Mouse (Mus musculus): Measurements from ENCODE around the gene Fam110a. TPM values are rescaled to one million over a fixed set of nuclear protein-coding genes. Genes with fewer than 3 reads are reported as not detected.

The Fam110a gene
- total RNA-seq, 2 experiments from 2014 or later: 6.8 to 7.8 TPM

GRCm38 (mm10) chr2:151975295-151975694 is 4.7 kb downstream of the Fam110a start:
- intact Hi-C loops (cut with DNase I): no loop called here
- peak in 1 of 2 experiments; percentile 8 for DNase-seq (ENCODE audit: extremely low spot score in 1 of 2, low spot score in 2 of 2)

GRCm38 (mm10) chr2:151973595-151974562 is 6.1 kb downstream of the Fam110a start:
- DNase-seq (ENCODE audit: extremely low spot score in 1 of 2, low spot score in 2 of 2): peak in 1 of 2 experiments; percentile 48
- intact Hi-C loops (cut with DNase I): no loop called here

DNA sequence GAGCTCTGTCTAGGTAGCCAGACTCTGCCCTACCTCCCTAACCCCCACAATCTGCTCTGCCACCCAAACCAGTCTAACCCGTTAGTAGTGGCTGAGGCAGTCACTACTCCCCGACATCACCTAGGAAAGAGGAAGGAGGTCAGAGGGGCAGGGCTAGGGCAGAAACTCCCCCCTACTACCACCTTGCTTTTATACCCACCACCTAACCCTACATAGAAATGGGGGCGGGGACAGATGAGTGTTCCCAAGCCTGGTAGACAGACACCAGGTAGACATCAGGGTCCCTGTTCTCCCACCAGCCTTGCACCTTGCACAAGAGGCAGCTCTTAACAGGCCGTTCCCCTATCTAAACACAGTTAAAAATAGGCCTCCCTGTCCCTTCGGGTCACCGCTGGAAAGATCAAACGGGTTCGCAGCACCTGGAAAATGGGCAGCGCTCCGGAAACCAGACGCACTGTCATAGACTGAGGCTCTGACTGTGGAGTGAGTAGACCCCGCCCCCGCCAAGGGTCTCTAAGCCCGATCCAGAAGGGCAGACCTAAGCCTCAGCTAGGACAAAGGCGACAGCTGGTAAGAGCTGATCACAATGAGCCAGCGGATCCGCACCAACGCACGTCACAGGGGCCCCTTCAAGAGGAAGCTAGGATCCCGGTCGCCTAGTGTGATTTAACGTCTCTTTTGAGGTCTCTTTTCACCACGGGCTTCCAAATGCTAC is 7.0 kb downstream of the Fam110a start:
- intact Hi-C loops (cut with DNase I): no loop called here
- DNase-seq (ENCODE audit: extremely low spot score in 1 of 2, low spot score in 2 of 2): peak in 1 of 2 experiments; percentile 57

DNA sequence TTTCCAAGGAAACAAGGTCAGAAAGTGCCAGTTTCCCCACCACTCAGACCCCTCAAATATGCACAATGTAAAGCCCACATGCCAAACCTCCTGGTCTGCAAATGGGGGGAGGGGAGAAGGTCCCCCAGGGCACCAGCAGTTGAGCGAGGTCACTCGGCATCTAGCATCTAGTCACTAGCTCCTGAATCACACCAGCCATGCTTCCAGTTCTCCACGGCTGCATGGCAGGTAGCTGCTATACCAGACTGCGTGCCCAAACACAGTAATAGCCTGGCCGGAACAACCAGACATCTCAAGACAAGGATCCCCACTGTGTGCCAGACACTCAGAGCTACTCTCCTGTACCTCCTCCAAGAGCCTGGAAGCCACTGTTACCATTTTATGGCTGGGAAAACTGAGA is 8.3 kb downstream of the Fam110a start:
- peak in 1 of 2 experiments; percentile 17 for DNase-seq (ENCODE audit: extremely low spot score in 1 of 2, low spot score in 2 of 2)
- intact Hi-C loops (cut with DNase I): no loop called here

- peak; percentile 80 to 86 for DNase-seq (ENCODE audit: extremely low spot score in 1 of 2, low spot score in 2 of 2)
- intact Hi-C loops (cut with DNase I): no loop called here
Measured at GRCm38 (mm10) chr2:151970191-151971172, 9.5 kb downstream of the Fam110a start.

- intact Hi-C loops (cut with DNase I): no loop called here
- no peak for DNase-seq (ENCODE audit: extremely low spot score in 1 of 2, low spot score in 2 of 2)
Measured at GRCm38 (mm10) chr2:151969396-151969795, 10.6 kb downstream of the Fam110a start.

DNA sequence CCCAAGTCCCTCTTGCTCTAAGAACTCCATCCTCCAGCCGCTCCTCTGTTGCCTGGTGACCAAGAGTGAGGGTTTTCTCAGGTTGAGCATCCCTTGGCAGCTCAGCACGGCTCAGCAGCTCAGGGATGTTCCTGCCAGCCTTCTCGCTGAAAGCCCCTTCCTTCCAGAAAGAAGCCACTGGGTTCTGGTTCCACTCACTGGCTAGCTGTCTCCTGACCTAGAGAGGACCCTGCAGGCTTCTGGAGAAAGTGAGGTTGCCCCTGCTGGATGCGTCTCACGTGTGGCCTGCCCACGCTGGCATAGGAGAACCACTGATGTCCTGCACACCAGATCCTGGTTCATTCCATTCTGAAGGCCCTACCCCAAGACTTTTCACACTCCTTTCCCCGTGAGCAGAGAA is 11.0 kb downstream of the Fam110a start:
- intact Hi-C loops (cut with DNase I): no loop called here

DNA sequence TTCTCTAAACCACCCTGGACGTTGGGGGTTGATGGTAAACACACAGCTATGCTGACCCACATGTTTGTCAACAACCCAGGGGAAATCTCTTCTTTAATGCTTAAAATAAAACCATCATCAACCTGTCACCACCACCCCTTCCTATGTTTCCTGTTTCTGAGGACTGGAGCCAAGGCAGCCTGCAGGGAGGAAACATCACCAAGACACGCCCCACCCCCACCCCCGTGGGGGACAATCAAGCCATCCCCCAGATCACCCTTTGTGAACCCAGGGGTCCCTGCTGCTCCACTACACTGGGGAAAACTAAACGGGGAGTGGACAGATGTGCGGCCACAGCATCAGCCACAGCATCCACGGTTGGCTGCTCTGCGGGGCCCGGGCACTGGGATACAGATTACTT is 11.6 kb downstream of the Fam110a start:
- DNase-seq (ENCODE audit: extremely low spot score in 1 of 2, low spot score in 2 of 2): no peak
- intact Hi-C loops (cut with DNase I): no loop called here

More for the DNA sequence above, 11.0 kb downstream of the Fam110a start:
- no peak for DNase-seq (ENCODE audit: extremely low spot score in 1 of 2, low spot score in 2 of 2)

DNA sequence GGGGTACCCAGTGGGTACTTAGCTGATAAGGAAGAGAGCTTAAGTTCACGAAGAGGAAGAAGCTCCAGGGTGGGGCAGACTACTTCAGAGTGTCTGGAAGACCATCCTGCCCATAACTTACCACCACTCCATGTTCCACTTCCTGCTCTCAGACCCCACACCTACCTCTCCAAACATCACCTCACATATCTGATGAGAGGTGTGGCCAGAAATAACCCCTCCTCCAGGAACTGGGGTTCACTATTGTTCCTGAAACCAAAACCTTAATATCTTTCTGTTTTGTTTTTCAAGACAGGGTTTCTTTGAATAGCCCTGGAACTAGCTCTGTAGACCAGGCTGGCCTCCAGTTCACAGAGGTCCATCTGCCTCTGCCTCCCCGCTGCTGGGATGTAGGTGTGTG is 12.2 kb downstream of the Fam110a start:
- no peak for DNase-seq (ENCODE audit: extremely low spot score in 1 of 2, low spot score in 2 of 2)
- intact Hi-C loops (cut with DNase I): no loop called here

GRCm38 (mm10) chr2:151967176-151967750 is 12.8 kb downstream of the Fam110a start:
- DNase-seq (ENCODE audit: extremely low spot score in 1 of 2, low spot score in 2 of 2): no peak
- intact Hi-C loops (cut with DNase I): no loop called here

- no peak for DNase-seq (ENCODE audit: extremely low spot score in 1 of 2, low spot score in 2 of 2)
- intact Hi-C loops (cut with DNase I): no loop called here
Measured at GRCm38 (mm10) chr2:151964052-151964451, 16.0 kb downstream of the Fam110a start.

DNA sequence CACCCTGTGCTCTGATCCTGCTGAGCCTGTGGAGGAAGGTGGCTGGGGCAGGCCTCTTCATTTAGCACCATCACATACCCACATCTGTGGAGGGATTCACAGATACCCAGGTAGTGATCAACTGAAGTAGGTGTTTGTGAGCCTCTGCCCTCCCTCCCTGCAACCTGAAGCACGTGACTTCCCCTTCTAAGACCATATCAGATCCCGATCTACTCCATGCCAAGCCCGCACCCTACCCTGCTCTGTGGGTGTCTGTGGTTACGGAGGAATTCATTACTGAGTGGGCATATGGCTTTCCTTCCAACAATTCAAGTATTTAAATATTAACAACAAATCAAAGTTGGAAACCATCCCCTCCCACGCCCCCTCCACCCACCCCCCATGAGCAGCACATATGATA is 16.7 kb downstream of the Fam110a start:
- intact Hi-C loops (cut with DNase I): no loop called here

GRCm38 (mm10) chr2:151962474-151962873 is 17.5 kb downstream of the Fam110a start:
- DNase-seq (ENCODE audit: extremely low spot score in 1 of 2, low spot score in 2 of 2): peak; percentile 42 to 81
- intact Hi-C loops (cut with DNase I): no loop called here

More for the DNA sequence above, 16.7 kb downstream of the Fam110a start:
- DNase-seq (ENCODE audit: extremely low spot score in 1 of 2, low spot score in 2 of 2): no peak

- no peak for DNase-seq (ENCODE audit: extremely low spot score in 1 of 2, low spot score in 2 of 2)
- intact Hi-C loops (cut with DNase I): no loop called here
Measured at GRCm38 (mm10) chr2:151961284-151962196, 18.5 kb downstream of the Fam110a start.

DNA sequence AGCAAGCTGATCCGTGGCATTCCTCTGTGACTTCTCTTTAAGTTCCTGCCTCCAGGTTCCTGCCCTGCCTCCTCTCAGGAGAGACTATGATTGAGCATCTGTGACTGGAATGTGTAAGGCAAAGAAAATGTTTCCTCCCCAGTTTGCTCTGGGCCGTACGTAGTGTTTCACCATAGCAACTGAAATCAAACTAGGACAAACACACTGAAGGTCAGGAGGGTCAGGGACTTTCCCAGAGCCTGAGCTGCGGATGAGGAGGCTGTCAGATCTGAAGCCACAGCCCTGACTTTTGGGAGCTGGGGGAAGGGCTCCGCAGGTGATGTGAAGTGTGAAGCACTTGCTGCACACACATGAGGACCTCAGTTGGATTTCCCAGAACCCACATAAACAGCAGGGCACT is 20.7 kb downstream of the Fam110a start:
- intact Hi-C loops (cut with DNase I): no loop called here
- DNase-seq (ENCODE audit: extremely low spot score in 1 of 2, low spot score in 2 of 2): no peak

- DNase-seq (ENCODE audit: extremely low spot score in 1 of 2, low spot score in 2 of 2): no peak
- intact Hi-C loops (cut with DNase I): no loop called here
Measured at GRCm38 (mm10) chr2:151956500-151957137, 23.4 kb downstream of the Fam110a start.

DNA sequence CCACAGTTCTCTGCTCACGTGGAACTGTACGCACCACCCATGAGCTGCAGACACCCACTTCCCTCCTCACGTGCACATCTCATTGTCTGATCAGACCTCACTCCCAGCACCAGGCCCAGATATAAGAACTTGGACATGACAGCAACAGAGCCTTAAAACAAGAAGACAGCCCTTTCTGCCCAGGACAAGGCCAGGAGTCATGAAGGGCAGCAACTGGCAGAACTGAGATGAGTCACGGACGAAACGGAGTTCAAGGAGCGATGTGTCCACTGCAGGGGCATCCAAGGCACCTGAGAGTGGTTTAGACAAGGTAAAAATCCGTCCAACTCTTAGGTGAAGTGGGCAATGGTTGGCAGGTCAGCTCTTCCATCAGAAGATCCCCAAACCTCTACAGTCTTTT is 26.4 kb downstream of the Fam110a start:
- DNase-seq (ENCODE audit: extremely low spot score in 1 of 2, low spot score in 2 of 2): no peak
- intact Hi-C loops (cut with DNase I): no loop called here

All from left cerebral cortex, postnatal 10 days (tissue).